Mouse (Mus musculus) adipocyte (in vitro differentiated cells): ENCODE results near the gene Gm29094.
"Not testable (repeated sequence)": the region's sequence is repeated elsewhere in the genome, so short reads cannot be mapped to it uniquely, and the experiment has no call there.

Experiments used
- DNase-seq: peaks from one replicate; pipeline ENCODE4 v3.0.0-alpha.2; 2016; ENCODE audit warnings: low spot score

Gm29094 gene

GRCm38 (mm10) chr9:89198969-89199416 is at the start of gene Gm29094, which contains the start of gene Bcl2a1b:
Gene Gm29094, plus strand, starts transcription at chr9:89199379.
Gene Bcl2a1b, plus strand, starts transcription at chr9:89199209.
- DNase-seq = not testable (repeated sequence)

- not testable (repeated sequence) for DNase-seq
These were observed 26.6 kb upstream of the Gm29094 start for GRCm38 (mm10) chr9:89172539-89172938.

GRCm38 (mm10) chr9:89178833-89179232 is 20.3 kb upstream of the Gm29094 start:
- peak; percentile 23 for DNase-seq

- DNase-seq = not testable (repeated sequence)
These were observed 19.7 kb upstream of the Gm29094 start for GRCm38 (mm10) chr9:89179469-89179868.

GRCm38 (mm10) chr9:89187006-89187405 is 12.2 kb upstream of the Gm29094 start:
- not testable (repeated sequence) for DNase-seq

- not testable (repeated sequence) for DNase-seq
These were observed 3.7 kb upstream of the Gm29094 start for GRCm38 (mm10) chr9:89195483-89195882.

- not testable (repeated sequence) for DNase-seq
These were observed 1.7 kb upstream of the Gm29094 start for GRCm38 (mm10) chr9:89197509-89197908.

GRCm38 (mm10) chr9:89198349-89198748 is 830 bp upstream of the Gm29094 start:
- DNase-seq = not testable (repeated sequence)

GRCm38 (mm10) chr9:89202256-89202655 is 3.1 kb downstream of the Gm29094 start:
- DNase-seq = not testable (repeated sequence)

- not testable (repeated sequence) for DNase-seq
These were observed 9.8 kb downstream of the Gm29094 start for GRCm38 (mm10) chr9:89208939-89209338.

GRCm38 (mm10) chr9:89210353-89211064 is 11.3 kb downstream of the Gm29094 start, which contains the start of gene Mthfs:
Gene Mthfs, plus strand, starts transcription at chr9:89210676.
- DNase-seq = peak; percentile 7

GRCm38 (mm10) chr9:89211065-89211858 is 12.1 kb downstream of the Gm29094 start:
- peak; percentile 20 for DNase-seq

GRCm38 (mm10) chr9:89212428-89212827 is 13.2 kb downstream of the Gm29094 start:
- DNase-seq = not testable (repeated sequence)

GRCm38 (mm10) chr9:89218174-89218573 is 19.0 kb downstream of the Gm29094 start:
- not testable (repeated sequence) for DNase-seq

GRCm38 (mm10) chr9:89219668-89220067 is 20.5 kb downstream of the Gm29094 start:
- DNase-seq = not testable (repeated sequence)

GRCm38 (mm10) chr9:89220704-89221287 is 21.6 kb downstream of the Gm29094 start:
- DNase-seq = not testable (repeated sequence)

GRCm38 (mm10) chr9:89226071-89226470 is 26.9 kb downstream of the Gm29094 start:
- peak; percentile 11 for DNase-seq

GRCm38 (mm10) chr9:89228122-89228521 is 28.9 kb downstream of the Gm29094 start:
- DNase-seq = no peak

- DNase-seq = not testable (repeated sequence)
These were observed 31.8 kb downstream of the Gm29094 start for GRCm38 (mm10) chr9:89230897-89231497.

GRCm38 (mm10) chr9:89237131-89237530 is 38.0 kb downstream of the Gm29094 start:
- not testable (repeated sequence) for DNase-seq

GRCm38 (mm10) chr9:89238976-89239505 is 39.9 kb downstream of the Gm29094 start:
- DNase-seq = not testable (repeated sequence)
